Mouse (Mus musculus): ENCODE measurements around the gene Aak1. TPM values are rescaled to one million over a fixed set of nuclear protein-coding genes. Genes with fewer than 3 reads are reported as not detected.

Gene Aak1
- total and polyA plus RNA-seq, 3 experiments: 2.8 to 21.0 (median 7.1) TPM

- H3K4me2 ChIP-seq (ENCODE audit: insufficient read depth, low read depth, poor library complexity, severe bottlenecking): no peak overlapping the region
- H3K79me2 ChIP-seq (replicated peaks; ENCODE audit: control insufficient read depth, extremely low read depth, insufficient read depth, poor library complexity, severe bottlenecking): no peaks in the 10 kb centered on the region
- no peak for DNase-seq (ENCODE audit: extremely low read depth)
- no peaks in the 10 kb centered on the region for H3K27me3 ChIP-seq (replicated peaks)
- H3K9ac ChIP-seq (ENCODE audit: insufficient read depth, low read depth): no peak overlapping the region
- no peak overlapping the region for H3K27ac ChIP-seq (ENCODE audit: insufficient read depth, low read depth)
- H3K36me3 ChIP-seq (replicated peaks in 1 of 2; ENCODE audit: control insufficient read depth in 1 of 2, insufficient read depth in 1 of 2, low read length in 1 of 2): peaks cover 29 to 88% of the 10 kb centered on the region in 2 experiments
- dilution Hi-C loops (cut with MboI; ENCODE audit: extremely low pct_ligation_motif_present, extremely low pct_unique_long_range_greater_than_20kb, low sequenced_read_pairs): no loop called here
- H3K4me1 ChIP-seq (ENCODE audit: control insufficient read depth in 1 of 2, insufficient read depth in 2 of 2): peaks cover 0 to 4% of the 10 kb centered on the region in 2 experiments; a peak in 1 of 4 replicates
- H3K4me3 ChIP-seq (replicated peaks in 1 of 3; ENCODE audit: low read depth in 2 of 3, low read length in 2 of 3, poor library complexity in 1 of 3): no peak overlapping the region
- TF ChIP-seq NELFE (IDR thresholded peaks at IDR 0.05; ENCODE audit: low read depth, low read length) (no peak), GABPA (IDR thresholded peaks at IDR 0.05; ENCODE audit: insufficient replicate concordance, low read depth, low read length) (no peak), MAFK (IDR thresholded peaks at IDR 0.05; ENCODE audit: insufficient replicate concordance, low read length) (no peak), TCF12 (IDR thresholded peaks at IDR 0.05; ENCODE audit: low read depth, low read length) (no peak), PAX5 (IDR thresholded peaks at IDR 0.05; ENCODE audit: low read length) (no peak), HCFC1 (IDR thresholded peaks at IDR 0.05; ENCODE audit: low read depth, low read length) (no peak), BHLHE40 (IDR thresholded peaks at IDR 0.05; ENCODE audit: low read depth, low read length) (no peak), MAX (IDR thresholded peaks at IDR 0.05; ENCODE audit: low read length) (no peak), CTCF (conservative IDR thresholded peaks at IDR 0.05 in 1 of 2, IDR thresholded peaks at IDR 0.05 in 1 of 2; ENCODE audit: low read depth in 2 of 2, low read length in 2 of 2) (no peak), UBTF (IDR thresholded peaks at IDR 0.05; ENCODE audit: low read depth, low read length) (no peak), EP300 (IDR thresholded peaks at IDR 0.05; ENCODE audit: low read length) (no peak), MXI1 (IDR thresholded peaks at IDR 0.05; ENCODE audit: low read depth, low read length) (no peak), CHD1 (IDR thresholded peaks at IDR 0.05; ENCODE audit: low read depth, low read length) (no peak), RAD21 (IDR thresholded peaks at IDR 0.05; ENCODE audit: low read depth, low read length) (no peak), NRF1 (IDR thresholded peaks at IDR 0.05; ENCODE audit: low read depth, low read length) (no peak), ZKSCAN1 (IDR thresholded peaks at IDR 0.05; ENCODE audit: borderline replicate concordance, low read depth, low read length) (no peak), KAT2A (IDR thresholded peaks at IDR 0.05; ENCODE audit: insufficient replicate concordance, low read length) (no peak), USF1 (IDR thresholded peaks at IDR 0.05; ENCODE audit: low read depth, low read length) (no peak), ZNF384 (IDR thresholded peaks at IDR 0.05; ENCODE audit: low read depth, low read length) (no peak)
- H3K9me3 ChIP-seq (replicated peaks; ENCODE audit: low read length): no peaks in the 10 kb centered on the region
- in situ Hi-C loops (cut with MboI; ENCODE audit: low pct_ligation_motif_present, low pct_unique_long_range_greater_than_20kb, low sequenced_read_pairs): no loop called here
Measured at GRCm38 (mm10) chr6:86963987-86964685, 114.8 kb downstream of the Aak1 start.

GRCm38 (mm10) chr6:86967166-86967565, 117.8 kb downstream of the Aak1 start:
- Histone ChIP-seq H3K79me2 (replicated peaks; ENCODE audit: control insufficient read depth, extremely low read depth, insufficient read depth, poor library complexity, severe bottlenecking) (no peaks in the 10 kb centered on the region), H3K9me3 (replicated peaks; ENCODE audit: low read length) (peaks cover under 1% of the 10 kb centered on the region), H3K4me1 (ENCODE audit: control insufficient read depth in 1 of 2, insufficient read depth in 2 of 2) (no peaks in the 10 kb centered on the region), H3K9ac (ENCODE audit: insufficient read depth, low read depth) (no peak overlapping the region), H3K4me2 (ENCODE audit: insufficient read depth, low read depth, poor library complexity, severe bottlenecking) (no peak overlapping the region), H3K27me3 (replicated peaks) (no peaks in the 10 kb centered on the region), H3K4me3 (replicated peaks in 1 of 3; ENCODE audit: low read depth in 2 of 3, low read length in 2 of 3, poor library complexity in 1 of 3) (no peak overlapping the region), H3K36me3 (replicated peaks in 1 of 2; ENCODE audit: control insufficient read depth in 1 of 2, insufficient read depth in 1 of 2, low read length in 1 of 2) (peaks cover 26 to 86% of the 10 kb centered on the region in 2 experiments), H3K27ac (ENCODE audit: insufficient read depth, low read depth) (no peak overlapping the region)
- TF ChIP-seq UBTF (IDR thresholded peaks at IDR 0.05; ENCODE audit: low read depth, low read length): no peak
- TF ChIP-seq MAFK (IDR thresholded peaks at IDR 0.05; ENCODE audit: insufficient replicate concordance, low read length): no peak
- TF ChIP-seq JUND (conservative IDR thresholded peaks at IDR 0.05; ENCODE audit: low read depth, low read length): no peak
- no peak for TF ChIP-seq IRF4 (IDR thresholded peaks at IDR 0.05; ENCODE audit: low read depth, low read length)
- no peak for TF ChIP-seq USF1 (IDR thresholded peaks at IDR 0.05; ENCODE audit: low read depth, low read length)
- no peak for TF ChIP-seq MYC (IDR thresholded peaks at IDR 0.05; ENCODE audit: low read depth, low read length)
- no peak for TF ChIP-seq PAX5 (IDR thresholded peaks at IDR 0.05; ENCODE audit: low read length)
- no peak for TF ChIP-seq MXI1 (IDR thresholded peaks at IDR 0.05; ENCODE audit: low read depth, low read length)
- TF ChIP-seq USF2 (conservative IDR thresholded peaks at IDR 0.05; ENCODE audit: low read depth, low read length): no peak
- no peak for TF ChIP-seq EP300 (IDR thresholded peaks at IDR 0.05; ENCODE audit: low read length)
- no peak for TF ChIP-seq TCF12 (IDR thresholded peaks at IDR 0.05; ENCODE audit: low read depth, low read length)
- no peak for TF ChIP-seq TBP (conservative IDR thresholded peaks at IDR 0.05; ENCODE audit: low read depth, low read length)
- dilution Hi-C loops (cut with MboI; ENCODE audit: extremely low pct_ligation_motif_present, extremely low pct_unique_long_range_greater_than_20kb, low sequenced_read_pairs): no loop called here
- DNase-seq (ENCODE audit: extremely low read depth): no peak
- in situ Hi-C loops (cut with MboI; ENCODE audit: low pct_ligation_motif_present, low pct_unique_long_range_greater_than_20kb, low sequenced_read_pairs): no loop called here
